Mouse (Mus musculus) adrenal gland, postnatal 0 days (tissue): ENCODE measurements around the gene Tekt5. TPM values are rescaled to one million over a fixed set of nuclear protein-coding genes. Genes with fewer than 3 reads are reported as not detected.

Experiments
- polyA plus RNA-seq: library from polyadenylated mRNA; unstranded; fragments of >200 nt; fragmentation: Nextera tagmentation; extraction: Ambion mirVana; gene quantifications from 2 replicates; pipeline ENCODE4 v1.2.1, GENCODE M21; 2015

Gene Tekt5
- 0.29 TPM in 1 of 2 replicates, not detected in the other for polyA plus RNA-seq

DNA sequence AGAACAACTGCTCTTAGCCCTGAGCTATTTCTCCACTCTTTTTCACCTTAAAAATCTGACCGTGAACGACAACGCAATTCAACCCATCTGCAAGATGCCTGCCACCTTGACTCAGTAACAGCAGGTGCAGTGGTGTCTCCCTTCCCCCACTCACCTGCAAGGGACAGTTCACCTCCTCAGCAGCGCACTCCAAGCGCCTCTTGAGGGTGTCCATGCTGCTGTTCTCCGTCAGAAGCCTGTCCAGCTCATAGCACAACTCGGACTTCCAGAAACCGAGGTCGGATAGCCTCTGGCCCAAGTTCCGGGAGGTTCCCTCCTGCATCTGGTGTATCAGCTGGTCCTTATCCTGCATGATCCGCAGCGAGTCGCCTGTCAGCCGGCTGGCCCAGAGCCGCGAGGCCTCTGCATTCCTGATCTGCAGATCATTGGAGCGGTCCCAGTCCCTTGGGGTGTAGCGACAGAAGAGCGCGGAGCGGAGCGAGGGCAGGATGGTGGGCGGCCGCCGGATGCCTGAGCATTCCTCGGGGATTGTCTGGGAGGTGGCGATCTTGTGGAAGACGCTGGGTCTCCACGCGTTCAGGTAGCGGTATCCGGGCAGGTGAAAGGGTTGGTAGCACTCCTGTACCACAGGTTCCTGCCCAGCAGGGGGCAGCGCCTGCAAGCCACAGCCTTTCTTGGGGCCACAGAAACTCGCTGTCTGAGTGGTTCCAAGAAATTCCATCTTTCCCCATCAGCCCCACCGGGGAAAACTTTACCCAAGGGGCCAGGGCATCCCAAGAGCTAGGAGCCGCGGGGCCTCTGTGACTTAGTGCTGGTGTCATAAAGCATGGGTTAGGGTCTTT, at the start of gene Tekt5:
Gene Tekt5 (minus strand): TSS at position 792 of the 842 bp plus-strand sequence.

DNA sequence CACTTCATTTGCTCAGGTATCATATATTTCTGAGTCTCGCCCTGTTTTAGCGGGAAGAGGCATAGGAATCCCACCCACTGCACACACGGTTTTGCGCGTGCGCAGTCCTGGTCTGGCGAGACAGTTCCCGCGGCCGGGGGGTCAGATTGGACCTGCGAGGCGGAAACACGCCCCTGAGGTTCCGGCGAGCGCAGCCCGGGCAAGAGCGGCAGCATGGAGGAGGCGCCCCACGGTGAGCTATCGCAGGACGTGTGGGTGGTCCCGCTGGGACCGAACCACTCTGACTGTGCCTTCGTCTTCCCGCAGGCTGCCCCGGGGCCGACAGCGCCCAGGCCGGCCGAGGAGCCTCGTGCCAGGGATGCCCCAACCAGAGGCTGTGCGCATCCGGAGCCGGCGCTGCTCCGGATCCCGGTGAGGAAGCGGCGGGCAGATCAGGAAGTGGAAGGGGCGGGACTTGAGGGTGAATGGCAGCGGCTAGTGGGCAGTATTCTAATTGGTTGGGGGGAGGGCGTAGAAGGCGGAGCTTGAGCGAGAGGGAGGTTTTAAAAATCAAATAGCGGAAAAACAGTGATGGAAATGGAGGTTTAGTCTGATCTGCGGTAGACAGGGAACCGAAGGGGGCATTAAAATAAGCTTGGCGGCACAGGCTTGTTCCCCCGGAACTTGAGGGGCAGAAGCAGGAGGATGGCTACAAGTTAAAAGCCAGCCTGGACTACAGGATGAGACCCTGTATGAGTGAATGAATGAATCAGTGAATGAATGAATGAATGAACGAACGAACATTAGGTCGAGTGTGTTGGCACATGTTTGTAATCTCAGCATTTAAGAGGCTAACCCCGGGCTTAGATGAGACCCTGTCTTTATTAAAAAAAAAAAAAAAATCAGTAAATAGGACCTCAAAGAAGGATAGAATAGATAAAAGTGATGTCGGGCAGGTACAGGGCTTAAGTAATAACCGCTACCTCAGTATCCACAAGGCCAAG, 16.8 kb upstream of the Tekt5 start, which contains the start of gene Nubp1:
Gene Nubp1 (plus strand): TSS at position 185 of the 983 bp plus-strand sequence.

DNA sequence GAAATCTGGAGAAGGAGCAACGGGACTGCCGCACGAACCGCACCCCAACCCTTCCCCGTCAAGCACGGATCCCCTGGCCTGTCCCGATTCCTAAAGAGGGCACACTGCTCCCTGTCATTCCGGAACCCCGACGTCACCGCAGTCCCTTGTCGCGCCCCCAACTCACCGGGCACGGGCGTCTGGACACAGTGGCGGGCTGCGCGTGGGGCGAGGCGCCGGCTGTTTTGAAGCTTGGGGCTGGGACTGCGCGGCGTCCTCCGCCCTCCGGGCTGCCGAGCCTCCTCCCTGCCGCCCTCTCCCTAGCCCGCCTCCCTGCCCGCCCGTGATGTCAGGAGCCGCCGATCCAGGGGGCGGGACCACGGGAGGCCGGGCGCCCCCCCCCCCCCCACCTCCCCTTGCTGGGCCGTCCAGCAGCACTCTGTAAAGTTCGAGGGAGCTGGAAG, 81.6 kb downstream of the Tekt5 start, which contains the start of gene Emp2:
Gene Emp2 (minus strand): TSS at position 323 of the 443 bp plus-strand sequence.

Other genes starting within 250 kb of the Tekt5 start
- 0.54 TPM in 1 of 2 replicates, not detected in the other for gene Rpl39l, start 225.3 kb downstream of the Tekt5 start, polyA plus RNA-seq
- gene Atf7ip2, start 202.8 kb downstream of the Tekt5 start, polyA plus RNA-seq = 1.7 and 2.1 TPM in 2 replicates
- gene Emp2, start 81.5 kb downstream of the Tekt5 start, polyA plus RNA-seq = 12.4 and 18.3 TPM in 2 replicates
- gene Nubp1, start 16.5 kb upstream of the Tekt5 start, polyA plus RNA-seq = 32.1 and 33.1 TPM in 2 replicates
- 4.9 and 7.3 TPM in 2 replicates for gene Tvp23a, start 51.9 kb upstream of the Tekt5 start, polyA plus RNA-seq
- 0.14 and 0.30 TPM in 2 replicates for gene Ciita, start 84.6 kb upstream of the Tekt5 start, polyA plus RNA-seq
- gene Dexi, start 147.6 kb upstream of the Tekt5 start, polyA plus RNA-seq = 20.1 and 20.2 TPM in 2 replicates
- 22.8 and 33.5 TPM in 2 replicates for gene Clec16a, start 149.8 kb upstream of the Tekt5 start, polyA plus RNA-seq